Mouse (Mus musculus) midbrain, postnatal 0 days (tissue): ENCODE measurements around the gene Trove2. TPM values are rescaled to one million over a fixed set of nuclear protein-coding genes. Genes with fewer than 3 reads are reported as not detected.

Source experiments
- ATAC-seq: fragments of 200-750 bp; cut with Nextera tagmentation; 2 replicates; pipeline ENCODE4 v1.8.0; 2017; ENCODE audit warnings: moderate number of reproducible peaks, mild to moderate bottlenecking, moderate TSS enrichment, moderate library complexity; ENCODE audit not compliant: low FRiP score
- DNase-seq: peaks from one replicate; pipeline ENCODE4 v3.0.0-alpha.2; 2015; ENCODE audit warnings: low spot score
- H3K27ac ChIP-seq: fragments of 300-500 bp; sonication (generic); 2 replicates; pipeline ENCODE4 v1.5.1; 2014; ENCODE audit warnings: low read depth, mild to moderate bottlenecking, low read length, mixed read lengths
- H3K27me3 ChIP-seq: fragments of 300-500 bp; sonication (generic); 2 replicates; pipeline ENCODE4 v1.6.1; 2014; ENCODE audit warnings: low read length, control low read depth, mixed read lengths; ENCODE audit not compliant: insufficient read depth
- H3K36me3 ChIP-seq: fragments of 300-500 bp; sonication (generic); 2 replicates; pipeline ENCODE4 v1.6.1; 2014; ENCODE audit warnings: low read length, control low read depth, mixed read lengths; ENCODE audit not compliant: insufficient read depth
- H3K4me1 ChIP-seq: fragments of 300-500 bp; sonication (generic); 2 replicates; pipeline ENCODE4 v1.6.1; 2014; ENCODE audit warnings: mild to moderate bottlenecking, control low read depth, antibody characterized with exemption, low read length, mixed read lengths; ENCODE audit not compliant: insufficient read depth
- H3K4me2 ChIP-seq: fragments of 300-500 bp; sonication (generic); 2 replicates; pipeline ENCODE4 v1.6.1; 2014; ENCODE audit warnings: low read depth, mild to moderate bottlenecking, low read length, mixed read lengths; ENCODE audit not compliant: poor library complexity, severe bottlenecking
- H3K4me3 ChIP-seq: fragments of 300-500 bp; sonication (generic); 2 replicates; pipeline ENCODE4 v1.5.1; 2014; ENCODE audit warnings: low read depth, mild to moderate bottlenecking, low read length, moderate library complexity
- H3K9ac ChIP-seq: fragments of 300-500 bp; sonication (generic); replicated peaks from 2 replicates; pipeline ENCODE4 v1.6.1; 2014; ENCODE audit warnings: mild to moderate bottlenecking, low read length, moderate library complexity, mixed read lengths; ENCODE audit not compliant: poor library complexity, severe bottlenecking
- H3K9me3 ChIP-seq: fragments of 300-500 bp; sonication (generic); 2 replicates; pipeline ENCODE4 v1.6.1; 2016; ENCODE audit warnings: low read length, control low read depth
- CTCF ChIP-seq: IDR thresholded peaks from 2 replicates; pipeline ENCODE4 v1.5.1; 2016; ENCODE audit warnings: antibody characterized with exemption, mild to moderate bottlenecking
- WGBS: fragments of 180-500 bp; shearing (Covaris S2); extraction: QIAGEN DNeasy Blood & Tissue Kit; methylation state at CpG from one replicate; pipeline ENCODE4 v1.1.7; 2014; 5-methylcytosine and 5-hydroxymethylcytosine counted together
- polyA plus RNA-seq: library from polyadenylated mRNA; unstranded; fragments of >200 nt; fragmentation: Nextera tagmentation; extraction: Ambion mirVana; gene quantifications from 2 replicates; pipeline ENCODE4 v1.2.1, GENCODE M21; 2015
- total RNA-seq: library from RNA; depleted of rRNA; stranded (reverse); fragments of >200 nt; gene quantifications from 2 replicates; pipeline ENCODE4 v1.2.3, GENCODE M21; 2014

Gene Trove2
- total and polyA plus RNA-seq, 2 experiments from 2014 or later, result 24.9 to 31.5 TPM

DNA sequence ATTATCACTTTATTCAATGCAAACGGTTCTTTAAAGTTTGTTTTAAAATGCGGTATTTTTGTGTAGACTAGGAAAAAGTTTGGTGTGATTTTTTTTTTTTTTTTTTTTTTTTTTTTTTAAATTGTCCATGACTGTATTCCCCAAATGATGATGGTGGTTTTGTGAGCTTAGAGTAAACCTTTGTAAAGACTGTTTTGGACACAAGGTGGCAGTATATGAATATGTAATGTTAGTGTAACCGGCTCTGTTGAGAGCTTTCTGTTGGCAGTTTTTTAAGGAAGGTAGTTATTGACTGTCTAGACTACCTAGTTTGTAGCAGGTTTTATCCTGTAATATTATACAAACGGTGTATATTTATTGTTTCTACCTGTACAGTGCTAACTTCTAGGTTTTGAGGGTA, 26.7 kb upstream of the Trove2 start:
- WGBS, result 35% methylated on average over 4 of the region's 4 CpGs
- H3K4me2 ChIP-seq, result no peak overlapping the region
- H3K27ac ChIP-seq, result no peak overlapping the region
- H3K4me3 ChIP-seq, result no peak overlapping the region
- TF ChIP-seq CTCF, result peak; percentile 78
- no peaks in the 10 kb centered on the region for H3K27me3 ChIP-seq
- H3K36me3 ChIP-seq, result 0 out of 2 replicates have a peak, but pooled peaks cover 4% of the 10 kb centered on the region
- H3K4me1 ChIP-seq, result no peaks in the 10 kb centered on the region
- peak; percentile 95 for DNase-seq
- H3K9me3 ChIP-seq, result no peaks in the 10 kb centered on the region
- peak; percentile 77 for ATAC-seq
- H3K9ac ChIP-seq, result no peak overlapping the region

DNA sequence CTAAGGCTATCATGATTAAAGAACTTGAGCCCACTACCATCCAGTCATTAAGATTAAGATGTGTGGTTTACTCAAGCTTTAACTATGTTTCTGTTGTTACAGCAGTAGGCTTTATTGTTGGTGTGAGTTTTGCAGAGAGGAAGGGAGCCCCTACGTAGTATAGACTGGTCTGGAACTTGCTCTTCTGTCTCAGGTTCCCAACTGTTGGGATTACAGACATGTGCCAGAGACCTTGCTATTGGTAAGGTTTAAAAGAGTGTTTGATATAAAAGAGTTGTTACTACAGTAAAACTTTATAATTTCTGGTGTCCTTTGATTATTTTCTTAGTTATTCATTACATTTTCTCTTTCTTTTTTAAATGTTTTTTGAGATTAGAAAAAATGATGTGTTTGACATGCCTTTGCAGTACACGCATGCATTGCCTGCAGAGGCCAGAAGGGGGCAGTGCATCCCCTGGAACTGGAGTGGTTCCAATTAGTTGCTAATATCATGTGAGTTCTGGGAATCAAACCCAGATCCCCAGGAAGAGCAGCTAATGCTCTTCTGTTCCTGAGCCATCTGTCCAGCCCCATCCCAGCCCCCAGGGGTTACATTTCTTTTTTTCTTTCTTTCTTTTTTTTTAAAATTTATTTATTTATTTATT, 11.8 kb upstream of the Trove2 start:
- Histone ChIP-seq H3K9ac (no peak overlapping the region), H3K27me3 (no peaks in the 10 kb centered on the region), H3K4me2 (no peak overlapping the region), H3K9me3 (no peaks in the 10 kb centered on the region), H3K4me1 (no peaks in the 10 kb centered on the region), H3K4me3 (no peak overlapping the region), H3K36me3 (no peaks in the 10 kb centered on the region), H3K27ac (no peak overlapping the region)
- WGBS, result 74% methylated on average over 2 of the region's 2 CpGs
- TF ChIP-seq CTCF, result peak; percentile 61
- ATAC-seq (no peak), DNase-seq (no peak)

DNA sequence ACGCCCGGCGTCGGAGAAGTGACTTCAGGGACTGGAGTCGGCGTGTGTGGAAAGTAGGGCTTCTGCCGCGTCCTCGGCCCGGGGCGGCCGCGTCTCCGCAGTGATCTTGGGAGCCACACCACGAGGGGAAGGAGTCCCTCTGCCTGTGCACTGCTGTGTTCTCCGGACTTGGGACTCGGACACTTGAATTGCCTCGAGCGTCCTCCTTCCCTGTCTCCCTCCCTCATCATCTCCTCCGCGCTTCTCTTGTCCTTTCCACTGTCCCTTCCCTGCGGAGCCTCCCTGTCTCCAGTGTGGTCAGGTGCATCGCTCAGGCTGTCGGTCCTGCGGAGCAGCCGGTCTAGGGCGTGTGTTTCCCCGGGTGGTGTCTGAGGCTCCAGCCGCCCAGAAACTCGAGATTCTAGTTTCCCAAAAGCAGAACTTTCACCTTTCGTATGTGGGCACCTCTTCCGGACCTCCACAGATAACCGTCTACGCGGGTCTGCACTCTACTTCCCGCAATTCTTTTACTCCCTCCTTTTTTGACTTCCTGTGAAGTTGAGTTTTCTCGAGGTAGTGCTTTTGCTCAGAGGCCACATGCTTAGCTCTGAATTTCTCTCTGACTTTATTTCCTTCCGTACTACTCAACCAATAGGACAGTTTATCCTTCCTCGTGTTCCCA, 820 bp upstream of the Trove2 start:
- no peaks in the 10 kb centered on the region for H3K9me3 ChIP-seq
- DNase-seq, result peak; percentile 14
- H3K4me2 ChIP-seq, result peak overlapping the region; percentile 96
- peak overlapping the region; percentile 87 for H3K9ac ChIP-seq
- H3K27ac ChIP-seq, result peak overlapping the region; percentile 68
- no peak for TF ChIP-seq CTCF
- peaks cover 7% of the 10 kb centered on the region; the same call in 1 of the 2 replicates for H3K4me1 ChIP-seq
- under 1% methylated on average over 27 of the region's 39 CpGs for WGBS
- peak; percentile 51 for ATAC-seq
- H3K4me3 ChIP-seq, result peak overlapping the region; percentile 88
- 0 out of 2 replicates have a peak, but pooled peaks cover 3% of the 10 kb centered on the region for H3K36me3 ChIP-seq
- no peaks in the 10 kb centered on the region for H3K27me3 ChIP-seq

DNA sequence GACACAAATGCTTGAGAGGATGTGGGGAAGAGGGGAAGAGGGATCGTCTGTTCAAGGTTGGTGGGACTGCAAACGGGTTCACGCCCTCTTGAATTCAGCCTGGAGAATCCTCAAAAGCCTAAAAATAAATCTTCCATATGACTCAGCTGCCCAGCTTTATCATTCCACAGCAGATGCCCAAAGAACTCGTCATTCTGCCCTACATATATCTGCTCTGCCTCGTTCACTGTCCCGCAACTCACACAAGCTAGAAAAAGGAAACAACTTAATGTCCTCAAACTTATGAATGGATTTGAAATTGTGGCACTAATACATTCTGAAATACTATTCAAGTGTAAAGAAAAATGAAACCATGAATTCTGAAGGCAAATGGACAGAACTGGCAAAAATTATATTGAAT, 3.0 kb downstream of the Trove2 start:
- H3K36me3 ChIP-seq, result peaks cover 8% of the 10 kb centered on the region; the same call in 1 of the 2 replicates
- peaks cover 7% of the 10 kb centered on the region; the same call in 1 of the 2 replicates for H3K4me1 ChIP-seq
- no peak for DNase-seq
- H3K9me3 ChIP-seq, result no peaks in the 10 kb centered on the region
- H3K4me2 ChIP-seq, result no peak overlapping the region
- no peak overlapping the region for H3K27ac ChIP-seq
- TF ChIP-seq CTCF, result no peak
- no peak overlapping the region for H3K9ac ChIP-seq
- no peak overlapping the region for H3K4me3 ChIP-seq
- H3K27me3 ChIP-seq, result no peaks in the 10 kb centered on the region
- no peak for ATAC-seq
- 79% methylated on average over 6 of the region's 6 CpGs for WGBS

DNA sequence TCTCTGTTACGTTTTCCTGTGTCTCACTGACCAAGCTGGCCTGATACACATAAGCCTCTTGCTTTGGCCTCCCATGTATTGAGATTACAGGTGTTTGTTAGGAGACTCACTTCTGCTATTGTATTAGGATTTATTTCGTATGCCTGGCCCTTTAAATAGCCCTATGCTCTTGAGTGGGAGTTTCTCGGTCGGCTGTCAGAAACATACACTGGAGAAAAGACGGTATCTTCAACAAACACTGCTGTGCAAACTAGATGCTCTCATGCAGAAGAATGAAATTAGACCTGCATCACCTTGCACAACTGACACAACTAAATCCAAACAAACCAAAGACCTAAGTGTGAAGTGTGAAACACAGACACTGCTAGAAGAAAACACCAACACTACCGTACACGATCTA, 3.8 kb downstream of the Trove2 start:
- Histone ChIP-seq H3K27ac (no peak overlapping the region), H3K27me3 (no peaks in the 10 kb centered on the region), H3K4me2 (no peak overlapping the region), H3K4me1 (peaks cover 7% of the 10 kb centered on the region; the same call in 1 of the 2 replicates), H3K4me3 (no peak overlapping the region), H3K9me3 (no peaks in the 10 kb centered on the region), H3K36me3 (peaks cover 8% of the 10 kb centered on the region; the same call in 1 of the 2 replicates), H3K9ac (no peak overlapping the region)
- ATAC-seq (no peak), DNase-seq (no peak)
- WGBS, result 78% methylated on average over 7 of the region's 7 CpGs
- TF ChIP-seq CTCF, result no peak
